Mouse (Mus musculus) limb, embryonic 10.5 days (tissue): ENCODE data around the gene Prkg1. TPM values are rescaled to one million over a fixed set of nuclear protein-coding genes. Genes with fewer than 3 reads are reported as not detected.
"Not testable (repeated sequence)": the region's sequence is repeated elsewhere in the genome, so short reads cannot be mapped to it uniquely, and the experiment has no call there.

Source experiments
- DNase-seq: peaks from one replicate; pipeline ENCODE4 v3.0.0-alpha.2; 2017; ENCODE audit warnings: low spot score
- H3K27ac ChIP-seq: fragments of 300-500 bp; sonication (generic); 2 replicates; pipeline ENCODE4 v1.5.1; 2016; ENCODE audit warnings: mild to moderate bottlenecking
- H3K27me3 ChIP-seq: fragments of 300-500 bp; sonication (generic); 2 replicates; pipeline ENCODE4 v1.6.1; 2016; ENCODE audit warnings: low read depth, mild to moderate bottlenecking; ENCODE audit not compliant: poor library complexity, severe bottlenecking
- H3K36me3 ChIP-seq: fragments of 300-500 bp; sonication (generic); 2 replicates; pipeline ENCODE4 v1.6.1; 2016; ENCODE audit warnings: mild to moderate bottlenecking, moderate library complexity
- H3K4me1 ChIP-seq: fragments of 300-500 bp; sonication (generic); 2 replicates; pipeline ENCODE4 v1.6.1; 2016
- H3K4me3 ChIP-seq: fragments of 300-500 bp; sonication (generic); 2 replicates; pipeline ENCODE4 v1.5.1; 2016; ENCODE audit warnings: mild to moderate bottlenecking, moderate library complexity
- H3K9me3 ChIP-seq: fragments of 300-500 bp; sonication (generic); replicated peaks from 2 replicates; pipeline ENCODE4 v1.6.1; 2016; ENCODE audit warnings: mild to moderate bottlenecking
- WGBS: fragments of 180-500 bp; shearing (Covaris S2); methylation state at CpG from one replicate; pipeline ENCODE4 v1.1.7; 2016; 5-methylcytosine and 5-hydroxymethylcytosine counted together
- polyA plus RNA-seq: library from polyadenylated mRNA; unstranded; fragments of >200 nt; fragmentation: Nextera tagmentation; extraction: Ambion mirVana; gene quantifications from 2 replicates; pipeline ENCODE4 v1.2.1, GENCODE M21; 2016

The Prkg1 gene
- polyA plus RNA-seq, 1 experiment from 2014 or later, result 3.4 TPM

DNA sequence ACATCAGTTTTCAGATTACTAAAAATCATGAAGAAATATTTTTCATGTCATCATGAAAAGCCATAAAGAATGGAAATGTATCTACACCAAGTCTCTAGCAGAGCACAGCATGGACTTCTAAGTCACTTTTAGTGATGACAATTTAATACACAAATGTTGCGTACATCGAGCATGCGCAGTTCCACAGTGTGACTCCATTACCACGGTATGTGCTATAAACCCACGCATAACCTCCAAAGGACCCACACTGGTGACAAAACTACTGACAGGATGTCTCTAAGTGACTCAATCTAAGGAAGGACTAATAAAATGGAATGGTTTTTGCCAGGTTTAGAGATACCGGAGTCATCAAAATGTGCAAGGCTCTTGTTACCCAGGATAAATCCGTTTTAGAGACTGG, 480.7 kb downstream of the Prkg1 start:
- no peaks in the 10 kb centered on the region for H3K36me3 ChIP-seq
- 88% methylated on average over 7 of the region's 7 CpGs for whole genome bisulfite sequencing
- peaks cover 13% of the 10 kb centered on the region for H3K4me1 ChIP-seq
- DNase-seq, result no peak
- H3K27ac ChIP-seq, result no peak overlapping the region
- H3K9me3 ChIP-seq, result no peaks in the 10 kb centered on the region
- H3K4me3 ChIP-seq, result no peak overlapping the region
- no peaks in the 10 kb centered on the region for H3K27me3 ChIP-seq

- WGBS, result 90% methylated on average over 2 of the region's 2 CpGs
Observed at GRCm38 (mm10) chr19:31283617-31284016, 481.2 kb downstream of the Prkg1 start.

GRCm38 (mm10) chr19:31279797-31280486, 484.9 kb downstream of the Prkg1 start:
- Histone ChIP-seq H3K9me3 (no peaks in the 10 kb centered on the region), H3K36me3 (no peaks in the 10 kb centered on the region), H3K27ac (no peak overlapping the region), H3K27me3 (no peaks in the 10 kb centered on the region), H3K4me3 (no peak overlapping the region), H3K4me1 (peaks cover 10% of the 10 kb centered on the region)
- 91% methylated on average over 7 of the region's 7 CpGs for WGBS
- no peak for DNase-seq

More at GRCm38 (mm10) chr19:31283617-31284016, 481.2 kb downstream of the Prkg1 start:
- Histone ChIP-seq H3K9me3 (no peaks in the 10 kb centered on the region), H3K4me3 (no peak overlapping the region), H3K27ac (no peak overlapping the region), H3K36me3 (no peaks in the 10 kb centered on the region), H3K27me3 (no peaks in the 10 kb centered on the region), H3K4me1 (peaks cover 13% of the 10 kb centered on the region)
- no peak for DNase-seq

DNA sequence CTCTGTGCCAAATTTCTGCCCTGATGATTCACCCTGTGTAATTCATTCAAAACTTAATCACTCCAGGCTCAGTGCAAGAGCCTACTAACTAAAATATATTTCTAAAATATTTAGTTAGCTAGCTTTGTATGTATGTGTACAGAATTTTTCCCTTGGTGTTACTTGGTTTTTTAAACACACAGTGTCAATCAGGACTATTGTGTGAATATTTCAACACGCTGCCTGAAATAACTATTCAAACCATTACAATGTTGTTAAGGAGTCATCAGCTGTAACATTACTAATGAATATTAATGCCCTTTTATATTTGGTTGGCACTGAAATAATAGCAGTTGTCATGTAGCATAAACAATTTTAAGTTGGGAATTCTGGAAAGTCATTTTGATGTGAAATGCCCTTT, 502.4 kb downstream of the Prkg1 start:
- no peak for DNase-seq
- Histone ChIP-seq H3K9me3 (no peaks in the 10 kb centered on the region), H3K36me3 (no peaks in the 10 kb centered on the region), H3K27me3 (no peaks in the 10 kb centered on the region), H3K27ac (no peak overlapping the region), H3K4me1 (no peaks in the 10 kb centered on the region), H3K4me3 (no peak overlapping the region)
- WGBS, result 94% methylated on average over 1 of the region's 1 CpGs

DNA sequence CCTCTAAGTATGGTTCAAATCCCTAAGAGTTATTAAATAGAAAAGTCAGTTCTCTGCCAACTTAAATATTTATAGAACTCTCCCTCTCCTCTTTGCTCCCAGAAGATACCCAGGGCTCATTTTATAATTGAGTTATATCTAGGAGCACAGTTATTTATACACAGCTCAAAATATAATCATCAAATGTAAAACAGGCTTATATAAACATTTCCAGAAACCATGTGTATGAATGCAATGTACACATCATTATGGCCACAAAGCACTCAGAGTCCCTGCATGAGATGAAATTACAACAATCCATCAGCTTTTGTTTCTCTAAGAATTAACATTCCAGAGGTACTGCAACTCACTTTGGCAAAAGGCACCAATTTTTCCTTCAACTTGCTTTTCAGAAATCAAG, 504.3 kb downstream of the Prkg1 start:
- H3K27ac ChIP-seq, result no peak overlapping the region
- H3K9me3 ChIP-seq, result no peaks in the 10 kb centered on the region
- H3K4me1 ChIP-seq, result no peaks in the 10 kb centered on the region
- no peak for DNase-seq
- H3K4me3 ChIP-seq, result no peak overlapping the region
- H3K36me3 ChIP-seq, result no peaks in the 10 kb centered on the region
- no peaks in the 10 kb centered on the region for H3K27me3 ChIP-seq

GRCm38 (mm10) chr19:31255780-31256179, 509.1 kb downstream of the Prkg1 start:
- Histone ChIP-seq H3K27ac (no peak overlapping the region), H3K36me3 (no peaks in the 10 kb centered on the region), H3K4me3 (no peak overlapping the region), H3K9me3 (no peaks in the 10 kb centered on the region), H3K4me1 (no peaks in the 10 kb centered on the region), H3K27me3 (no peaks in the 10 kb centered on the region)
- DNase-seq, result no peak
- 57% methylated on average over 2 of the region's 2 CpGs for WGBS

DNA sequence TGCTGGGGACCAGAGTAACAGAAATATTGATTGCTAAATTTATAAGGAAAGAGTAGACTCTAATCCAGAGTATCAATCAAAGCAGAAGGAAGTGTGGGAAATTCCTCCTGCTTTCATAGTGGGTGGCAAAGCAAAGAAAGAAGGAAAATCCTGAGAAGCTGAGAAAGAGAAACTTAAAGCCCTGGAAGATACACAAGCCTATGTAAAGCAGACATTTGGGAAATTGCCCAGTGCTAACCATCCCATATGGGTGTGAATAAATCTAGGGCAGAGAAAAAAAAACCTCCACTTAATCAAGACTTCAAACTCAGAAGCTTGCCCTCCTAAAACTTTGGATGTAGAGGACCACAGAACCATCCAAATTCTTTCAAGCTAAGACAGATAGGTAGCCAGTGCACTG, 532.4 kb downstream of the Prkg1 start:
- H3K27ac ChIP-seq, result no peak overlapping the region
- no peaks in the 10 kb centered on the region for H3K36me3 ChIP-seq
- no peaks in the 10 kb centered on the region for H3K27me3 ChIP-seq
- no peaks in the 10 kb centered on the region for H3K9me3 ChIP-seq
- DNase-seq, result no peak
- no peak overlapping the region for H3K4me3 ChIP-seq
- no peaks in the 10 kb centered on the region for H3K4me1 ChIP-seq

DNA sequence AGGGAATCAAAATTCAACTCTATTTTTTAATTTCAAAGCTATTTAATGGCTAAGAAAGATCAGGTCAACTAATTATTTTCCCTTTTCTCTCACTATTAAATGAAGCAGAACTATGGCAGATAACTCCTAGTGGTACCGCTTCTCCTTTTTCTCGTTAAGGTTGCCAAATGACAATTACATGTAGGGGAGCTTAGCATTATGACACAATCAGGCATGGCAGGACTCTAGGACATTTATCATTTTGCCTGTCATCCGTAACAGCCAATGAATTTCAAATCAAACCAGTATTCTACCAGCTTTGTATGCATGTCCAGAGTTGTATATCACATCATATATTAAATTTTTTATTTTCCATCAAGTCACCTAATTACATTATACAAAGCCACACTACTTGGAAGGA, 536.4 kb downstream of the Prkg1 start:
- no peaks in the 10 kb centered on the region for H3K9me3 ChIP-seq
- no peaks in the 10 kb centered on the region for H3K36me3 ChIP-seq
- no peak overlapping the region for H3K4me3 ChIP-seq
- H3K27me3 ChIP-seq, result no peaks in the 10 kb centered on the region
- H3K27ac ChIP-seq, result no peak overlapping the region
- no peak for DNase-seq
- no peaks in the 10 kb centered on the region for H3K4me1 ChIP-seq
- 87% methylated on average over 3 of the region's 3 CpGs for WGBS

- Histone ChIP-seq H3K36me3 (no peaks in the 10 kb centered on the region), H3K27me3 (no peaks in the 10 kb centered on the region), H3K9me3 (no peaks in the 10 kb centered on the region), H3K27ac (no peak overlapping the region), H3K4me1 (no peaks in the 10 kb centered on the region), H3K4me3 (no peak overlapping the region)
- no peak for DNase-seq
- 92% methylated on average over 1 of the region's 1 CpGs for WGBS
Observed at GRCm38 (mm10) chr19:31223457-31223856, 541.4 kb downstream of the Prkg1 start.

- H3K9me3 ChIP-seq, H3K4me1 ChIP-seq: not testable (repeated sequence)
- WGBS, result 87% methylated on average over 4 of the region's 4 CpGs
Observed at GRCm38 (mm10) chr19:31219261-31219660, 545.6 kb downstream of the Prkg1 start.

GRCm38 (mm10) chr19:31210850-31211249, 554.0 kb downstream of the Prkg1 start:
- H3K36me3 ChIP-seq, result no peaks in the 10 kb centered on the region
- no peak for DNase-seq
- no peaks in the 10 kb centered on the region for H3K9me3 ChIP-seq
- WGBS, result 78% methylated on average over 3 of the region's 3 CpGs
- no peaks in the 10 kb centered on the region for H3K27me3 ChIP-seq
- H3K27ac ChIP-seq, result no peak overlapping the region
- peaks cover 3% of the 10 kb centered on the region; the same call in 1 of the 2 replicates for H3K4me1 ChIP-seq
- no peak overlapping the region for H3K4me3 ChIP-seq

More at GRCm38 (mm10) chr19:31219261-31219660, 545.6 kb downstream of the Prkg1 start:
- not testable (repeated sequence) for H3K27ac ChIP-seq, H3K36me3 ChIP-seq, DNase-seq, H3K27me3 ChIP-seq, H3K4me3 ChIP-seq

DNA sequence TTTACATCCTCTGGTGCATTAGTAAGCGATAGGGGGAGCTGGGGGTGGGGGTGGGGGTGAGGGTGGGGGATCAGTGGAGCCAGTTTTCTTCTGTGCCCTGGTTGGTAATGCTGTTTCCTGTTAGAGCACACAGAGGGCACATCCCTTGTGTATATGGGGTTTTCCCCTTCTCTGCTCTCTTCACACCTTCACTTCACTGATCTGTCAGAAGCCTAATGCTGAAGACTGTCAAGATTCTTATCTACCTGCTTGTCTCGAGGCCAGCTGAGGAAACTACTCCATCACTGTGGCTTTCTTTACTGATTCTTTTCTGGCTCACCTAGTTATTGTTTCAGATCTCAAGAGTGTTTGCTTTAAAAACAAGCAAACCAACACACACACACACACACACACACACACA, 554.4 kb downstream of the Prkg1 start:
- Histone ChIP-seq H3K9me3 (no peaks in the 10 kb centered on the region), H3K4me1 (peaks cover 3% of the 10 kb centered on the region; the same call in 1 of the 2 replicates), H3K36me3 (no peaks in the 10 kb centered on the region), H3K27ac (no peak overlapping the region), H3K27me3 (no peaks in the 10 kb centered on the region), H3K4me3 (no peak overlapping the region)
- 41% methylated on average over 2 of the region's 2 CpGs for WGBS
- no peak for DNase-seq

- 72% methylated on average over 5 of the region's 5 CpGs for WGBS
- no peak overlapping the region for H3K27ac ChIP-seq
Observed at GRCm38 (mm10) chr19:31199583-31199982, 565.2 kb downstream of the Prkg1 start.

GRCm38 (mm10) chr19:31198461-31198860, 566.4 kb downstream of the Prkg1 start:
- Histone ChIP-seq H3K27me3 (no peaks in the 10 kb centered on the region), H3K4me1 (peaks cover 3% of the 10 kb centered on the region; the same call in 1 of the 2 replicates), H3K27ac (no peak overlapping the region), H3K4me3 (no peak overlapping the region), H3K36me3 (no peaks in the 10 kb centered on the region), H3K9me3 (no peaks in the 10 kb centered on the region)
- 74% methylated on average over 4 of the region's 4 CpGs for WGBS
- no peak for DNase-seq

More at GRCm38 (mm10) chr19:31199583-31199982, 565.2 kb downstream of the Prkg1 start:
- Histone ChIP-seq H3K27me3 (no peaks in the 10 kb centered on the region), H3K36me3 (no peaks in the 10 kb centered on the region), H3K4me1 (peaks cover 3% of the 10 kb centered on the region; the same call in 1 of the 2 replicates), H3K9me3 (no peaks in the 10 kb centered on the region), H3K4me3 (no peak overlapping the region)
- DNase-seq, result no peak
